Mouse (Mus musculus): ENCODE data around the gene Arhgap17.

- TF ChIP-seq EP300 (IDR thresholded peaks at IDR 0.05; ENCODE audit: low read depth): no peak
- no peak for TF ChIP-seq CTCF (IDR thresholded peaks at IDR 0.05; ENCODE audit: low read depth)
Measured at GRCm38 (mm10) chr7:123365876-123366741, 3.6 kb downstream of the Arhgap17 start.
